Mouse (Mus musculus) olfactory bulb, adult 2 months (tissue): ENCODE results near the gene Edn1.

Source experiments
- CTCF ChIP-seq: fragments of 200-500 bp; IDR thresholded peaks from 2 replicates; pipeline ENCODE4 v1.5.1; 2012; ENCODE audit warnings: low read depth, mild to moderate bottlenecking, low read length, moderate library complexity; ENCODE audit not compliant: insufficient read depth
- POLR2A ChIP-seq: fragments of 200-500 bp; IDR thresholded peaks from 2 replicates; pipeline ENCODE4 v1.6.1; 2012; ENCODE audit warnings: mild to moderate bottlenecking, low read depth, low read length, moderate library complexity; ENCODE audit not compliant: insufficient read depth

DNA sequence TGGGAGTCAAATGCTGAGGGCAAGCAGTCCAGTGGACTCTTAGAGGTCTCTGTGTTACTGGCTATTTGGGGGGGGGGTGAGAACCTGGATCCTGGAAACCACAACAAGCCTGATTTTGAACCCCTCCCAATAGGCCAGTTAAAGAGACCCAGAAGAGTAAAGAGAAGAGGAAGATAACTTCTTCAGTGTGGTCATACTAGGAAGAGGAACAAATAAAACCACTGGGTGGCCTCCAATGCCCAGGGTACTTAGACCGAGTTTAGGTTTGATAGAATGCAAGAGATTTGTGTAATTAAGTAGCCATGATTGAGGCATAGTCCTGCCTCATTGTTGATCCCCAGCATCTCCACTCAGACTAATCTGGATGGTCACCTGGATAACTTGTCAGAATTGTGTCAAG is 14.4 kb downstream of the Edn1 start:
- TF ChIP-seq CTCF (no peak), POLR2A (no peak)
